Mouse (Mus musculus): ENCODE measurements at regions not wholly inside any gene's neighbourhood (a gene's known extent, or its start where the extent isn't known, plus 50 kb on each side); places are given as distances from the start of the nearest gene placed in this dataset.
A peak's percentile ranks its signal among the peaks of the same experiment; 100 is the strongest.

GRCm38 (mm10) chr8:77983476-77983875 lies 229.6 kb upstream of the Ttc29 start:
- Histone ChIP-seq H3K9me3 (replicated peaks) (no peaks in the 10 kb centered on the region), H3K4me3 (replicated peaks) (no peak overlapping the region), H3K27me3 (no peaks in the 10 kb centered on the region), H3K4me1 (replicated peaks) (0 out of 2 replicates have a peak, but pooled peaks cover 1% of the 10 kb centered on the region), H3K36me3 (no peaks in the 10 kb centered on the region), H3K27ac (no peak overlapping the region), H3K4me2 (no peak overlapping the region), H3K9ac (no peak overlapping the region)
- ATAC-seq (ENCODE audit: low read depth): no peak
- 50% methylated on average over 3 of the region's 3 CpGs for WGBS (ENCODE audit: insufficient replicate concordance)
- DNase-seq: no peak

- Histone ChIP-seq H3K27me3 (no peaks in the 10 kb centered on the region), H3K4me2 (no peak overlapping the region), H3K27ac (no peak overlapping the region), H3K9ac (no peak overlapping the region), H3K4me3 (replicated peaks) (no peak overlapping the region), H3K36me3 (no peaks in the 10 kb centered on the region), H3K9me3 (replicated peaks) (no peaks in the 10 kb centered on the region), H3K4me1 (replicated peaks) (0 out of 2 replicates have a peak, but pooled peaks cover 3% of the 10 kb centered on the region)
- no peak for DNase-seq
- peak; percentile 68 for ATAC-seq (ENCODE audit: low read depth)
Measured at GRCm38 (mm10) chr8:77987237-77987636, 225.9 kb upstream of the Ttc29 start.

- Histone ChIP-seq H3K4me1 (replicated peaks) (0 out of 2 replicates have a peak, but pooled peaks cover 3% of the 10 kb centered on the region), H3K4me3 (replicated peaks) (no peak overlapping the region), H3K4me2 (no peak overlapping the region), H3K27me3 (no peaks in the 10 kb centered on the region), H3K9me3 (replicated peaks) (no peaks in the 10 kb centered on the region), H3K36me3 (no peaks in the 10 kb centered on the region), H3K9ac (no peak overlapping the region), H3K27ac (peak overlapping the region; percentile 34)
- ATAC-seq (ENCODE audit: low read depth) (peak; percentile 80), DNase-seq (no peak)
- 42% methylated on average over 8 of the region's 8 CpGs for WGBS (ENCODE audit: insufficient replicate concordance)
Measured at GRCm38 (mm10) chr8:77988291-77989056, 224.6 kb upstream of the Ttc29 start.

GRCm38 (mm10) chr8:77991050-77991449 lies 222.0 kb upstream of the Ttc29 start:
- DNase-seq (no peak), ATAC-seq (ENCODE audit: low read depth) (no peak)
- H3K4me3 ChIP-seq (replicated peaks): no peak overlapping the region
- H3K4me1 ChIP-seq (replicated peaks): 0 out of 2 replicates have a peak, but pooled peaks cover 3% of the 10 kb centered on the region
- H3K9ac ChIP-seq: no peak overlapping the region
- 39% methylated on average over 4 of the region's 4 CpGs for WGBS (ENCODE audit: insufficient replicate concordance)
- H3K36me3 ChIP-seq: no peaks in the 10 kb centered on the region
- H3K27ac ChIP-seq: no peak overlapping the region
- H3K9me3 ChIP-seq (replicated peaks): no peaks in the 10 kb centered on the region
- no peak overlapping the region for H3K4me2 ChIP-seq
- H3K27me3 ChIP-seq: no peaks in the 10 kb centered on the region

GRCm38 (mm10) chr8:78000303-78000702 lies 212.8 kb upstream of the Ttc29 start:
- Histone ChIP-seq H3K4me1 (replicated peaks) (0 out of 2 replicates have a peak, but pooled peaks cover 4% of the 10 kb centered on the region), H3K27me3 (no peaks in the 10 kb centered on the region), H3K27ac (no peak overlapping the region), H3K4me3 (replicated peaks) (no peak overlapping the region), H3K9ac (no peak overlapping the region), H3K9me3 (replicated peaks) (no peaks in the 10 kb centered on the region), H3K36me3 (no peaks in the 10 kb centered on the region), H3K4me2 (no peak overlapping the region)
- DNase-seq: no peak
- peak; percentile 73 for ATAC-seq (ENCODE audit: low read depth)
- WGBS (ENCODE audit: insufficient replicate concordance): 53% methylated on average over 2 of the region's 3 CpGs

GRCm38 (mm10) chr8:78001656-78002055 lies 211.4 kb upstream of the Ttc29 start:
- no peak overlapping the region for H3K9ac ChIP-seq
- H3K27me3 ChIP-seq: no peaks in the 10 kb centered on the region
- no peaks in the 10 kb centered on the region for H3K36me3 ChIP-seq
- H3K4me2 ChIP-seq: no peak overlapping the region
- H3K9me3 ChIP-seq (replicated peaks): no peaks in the 10 kb centered on the region
- ATAC-seq (ENCODE audit: low read depth): no peak
- H3K27ac ChIP-seq: no peak overlapping the region
- WGBS (ENCODE audit: insufficient replicate concordance): 47% methylated on average over 5 of the region's 5 CpGs
- H3K4me1 ChIP-seq (replicated peaks): 0 out of 2 replicates have a peak, but pooled peaks cover 4% of the 10 kb centered on the region
- no peak for DNase-seq
- H3K4me3 ChIP-seq (replicated peaks): no peak overlapping the region

GRCm38 (mm10) chr8:78002071-78002470 lies 211.0 kb upstream of the Ttc29 start:
- H3K9ac ChIP-seq: no peak overlapping the region
- no peak overlapping the region for H3K27ac ChIP-seq
- H3K4me3 ChIP-seq (replicated peaks): no peak overlapping the region
- WGBS (ENCODE audit: insufficient replicate concordance): 51% methylated on average over 3 of the region's 3 CpGs
- no peaks in the 10 kb centered on the region for H3K9me3 ChIP-seq (replicated peaks)
- no peaks in the 10 kb centered on the region for H3K27me3 ChIP-seq
- H3K4me1 ChIP-seq (replicated peaks): 0 out of 2 replicates have a peak, but pooled peaks cover 4% of the 10 kb centered on the region
- ATAC-seq (ENCODE audit: low read depth) (no peak), DNase-seq (no peak)
- H3K4me2 ChIP-seq: no peak overlapping the region
- H3K36me3 ChIP-seq: no peaks in the 10 kb centered on the region

GRCm38 (mm10) chr8:78003888-78004543 lies 209.1 kb upstream of the Ttc29 start:
- no peak overlapping the region for H3K4me2 ChIP-seq
- H3K27ac ChIP-seq: no peak overlapping the region
- WGBS (ENCODE audit: insufficient replicate concordance): 13% methylated on average over 10 of the region's 10 CpGs
- H3K9me3 ChIP-seq (replicated peaks): no peaks in the 10 kb centered on the region
- DNase-seq (no peak), ATAC-seq (ENCODE audit: low read depth) (no peak)
- H3K27me3 ChIP-seq: no peaks in the 10 kb centered on the region
- H3K4me3 ChIP-seq (replicated peaks): no peak overlapping the region
- no peak overlapping the region for H3K9ac ChIP-seq
- 0 out of 2 replicates have a peak, but pooled peaks cover 4% of the 10 kb centered on the region for H3K4me1 ChIP-seq (replicated peaks)
- H3K36me3 ChIP-seq: no peaks in the 10 kb centered on the region

GRCm38 (mm10) chr8:78004891-78005290 lies 208.2 kb upstream of the Ttc29 start:
- no peaks in the 10 kb centered on the region for H3K27me3 ChIP-seq
- H3K9ac ChIP-seq: no peak overlapping the region
- no peaks in the 10 kb centered on the region for H3K36me3 ChIP-seq
- ATAC-seq (ENCODE audit: low read depth) (no peak), DNase-seq (no peak)
- H3K27ac ChIP-seq: no peak overlapping the region
- 0 out of 2 replicates have a peak, but pooled peaks cover 4% of the 10 kb centered on the region for H3K4me1 ChIP-seq (replicated peaks)
- WGBS (ENCODE audit: insufficient replicate concordance): 70% methylated on average over 12 of the region's 12 CpGs
- H3K4me2 ChIP-seq: no peak overlapping the region
- H3K4me3 ChIP-seq (replicated peaks): no peak overlapping the region
- H3K9me3 ChIP-seq (replicated peaks): no peaks in the 10 kb centered on the region

- DNase-seq (no peak), ATAC-seq (ENCODE audit: low read depth) (no peak)
- Histone ChIP-seq H3K36me3 (no peaks in the 10 kb centered on the region), H3K9me3 (replicated peaks) (no peaks in the 10 kb centered on the region), H3K27me3 (no peaks in the 10 kb centered on the region), H3K4me1 (replicated peaks) (no peaks in the 10 kb centered on the region), H3K9ac (no peak overlapping the region), H3K4me2 (no peak overlapping the region), H3K27ac (no peak overlapping the region), H3K4me3 (replicated peaks) (no peak overlapping the region)
Measured at GRCm38 (mm10) chr8:78013101-78013500, 200.0 kb upstream of the Ttc29 start.

GRCm38 (mm10) chr8:78018430-78019180 lies 194.5 kb upstream of the Ttc29 start:
- H3K27me3 ChIP-seq: no peaks in the 10 kb centered on the region
- H3K36me3 ChIP-seq: no peaks in the 10 kb centered on the region
- H3K4me2 ChIP-seq: no peak overlapping the region
- WGBS (ENCODE audit: insufficient replicate concordance): 60% methylated on average over 4 of the region's 4 CpGs
- DNase-seq (no peak), ATAC-seq (ENCODE audit: low read depth) (no peak)
- H3K9ac ChIP-seq: no peak overlapping the region
- H3K9me3 ChIP-seq (replicated peaks): no peaks in the 10 kb centered on the region
- H3K4me3 ChIP-seq (replicated peaks): no peak overlapping the region
- no peak overlapping the region for H3K27ac ChIP-seq
- H3K4me1 ChIP-seq (replicated peaks): no peaks in the 10 kb centered on the region
